Mouse (Mus musculus): Measurements from ENCODE around the gene Dnah2. TPM values are rescaled to one million over a fixed set of nuclear protein-coding genes. Genes with fewer than 3 reads are reported as not detected.

Gene Dnah2
- polyA plus RNA-seq, 1 experiment from 2014 or later: 1.3 TPM

DNA sequence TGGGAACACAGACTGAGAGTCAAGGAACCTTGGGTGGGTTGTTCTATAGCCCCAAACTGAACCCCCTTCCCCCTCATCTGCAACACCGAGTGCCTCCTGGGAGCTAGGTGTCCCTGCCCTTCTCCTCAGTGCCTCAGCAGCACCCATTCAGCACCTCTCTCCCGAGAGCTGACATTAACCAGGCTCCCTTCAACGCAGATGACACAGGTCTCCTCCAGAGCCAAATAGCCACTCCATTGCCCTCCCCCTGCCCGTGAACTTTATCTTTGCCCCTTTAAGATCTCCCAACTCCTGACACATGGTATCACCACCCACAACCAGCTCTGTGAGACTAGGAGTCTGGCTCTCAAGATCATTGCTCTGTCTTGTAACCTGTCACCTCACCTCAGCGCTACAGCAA, 10.3 kb upstream of the Dnah2 start:
- peak overlapping the region; percentile 91; the same call in 1 of the 2 replicates for H3K4me2 ChIP-seq (replicated peaks; ENCODE audit: low read depth, low read length)
- no peaks in the 10 kb centered on the region for H3K9me3 ChIP-seq (ENCODE audit: low read length)
- no peak for DNase-seq (ENCODE audit: low spot score)
- WGBS: 17% methylated on average over 5 of the region's 5 CpGs
- TF ChIP-seq CTCF (IDR thresholded peaks at IDR 0.05) (no peak), EP300 (IDR thresholded peaks at IDR 0.05) (no peak)
- no peak for ATAC-seq
- no peak overlapping the region for H3K9ac ChIP-seq (replicated peaks; ENCODE audit: low read depth)
- no peaks in the 10 kb centered on the region for H3K27me3 ChIP-seq (replicated peaks; ENCODE audit: insufficient read depth, low read length)
- H3K4me1 ChIP-seq (ENCODE audit: insufficient read depth, low read depth, low read length): no peaks in the 10 kb centered on the region
- no peaks in the 10 kb centered on the region for H3K36me3 ChIP-seq (ENCODE audit: insufficient read depth, low read length)
- H3K27ac ChIP-seq (ENCODE audit: low read length): no peak overlapping the region
- H3K4me3 ChIP-seq (ENCODE audit: low read depth, low read length): no peak overlapping the region

DNA sequence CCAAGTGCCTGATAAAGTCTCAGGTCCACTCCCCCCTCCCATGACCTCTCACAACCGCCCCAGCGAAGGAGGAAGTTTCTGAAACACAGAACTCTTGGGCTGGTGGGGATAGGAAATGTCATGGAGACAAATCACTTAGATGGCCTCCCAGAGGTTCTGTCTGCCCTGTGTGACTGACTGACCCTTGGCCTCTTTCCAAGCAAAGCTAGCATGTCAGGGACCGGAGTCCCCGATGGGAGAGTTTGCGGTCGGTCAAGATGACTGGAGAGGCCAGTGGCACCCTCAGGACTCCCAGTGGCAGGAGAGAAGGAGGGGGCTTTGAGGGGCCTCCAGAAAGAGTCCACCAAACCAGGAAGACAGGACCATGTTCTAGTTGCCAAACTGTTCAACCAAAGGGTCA, 9.8 kb upstream of the Dnah2 start:
- WGBS: 17% methylated on average over 6 of the region's 6 CpGs
- H3K36me3 ChIP-seq (ENCODE audit: insufficient read depth, low read length): no peaks in the 10 kb centered on the region
- no peaks in the 10 kb centered on the region for H3K27me3 ChIP-seq (replicated peaks; ENCODE audit: insufficient read depth, low read length)
- DNase-seq (ENCODE audit: low spot score): no peak
- H3K27ac ChIP-seq (ENCODE audit: low read length): no peak overlapping the region
- no peaks in the 10 kb centered on the region for H3K4me1 ChIP-seq (ENCODE audit: insufficient read depth, low read depth, low read length)
- H3K9me3 ChIP-seq (ENCODE audit: low read length): no peaks in the 10 kb centered on the region
- no peak overlapping the region for H3K9ac ChIP-seq (replicated peaks; ENCODE audit: low read depth)
- no peak overlapping the region for H3K4me3 ChIP-seq (ENCODE audit: low read depth, low read length)
- H3K4me2 ChIP-seq (replicated peaks; ENCODE audit: low read depth, low read length): no peak overlapping the region
- no peak for ATAC-seq
- TF ChIP-seq CTCF (IDR thresholded peaks at IDR 0.05) (no peak), EP300 (IDR thresholded peaks at IDR 0.05) (no peak)

DNA sequence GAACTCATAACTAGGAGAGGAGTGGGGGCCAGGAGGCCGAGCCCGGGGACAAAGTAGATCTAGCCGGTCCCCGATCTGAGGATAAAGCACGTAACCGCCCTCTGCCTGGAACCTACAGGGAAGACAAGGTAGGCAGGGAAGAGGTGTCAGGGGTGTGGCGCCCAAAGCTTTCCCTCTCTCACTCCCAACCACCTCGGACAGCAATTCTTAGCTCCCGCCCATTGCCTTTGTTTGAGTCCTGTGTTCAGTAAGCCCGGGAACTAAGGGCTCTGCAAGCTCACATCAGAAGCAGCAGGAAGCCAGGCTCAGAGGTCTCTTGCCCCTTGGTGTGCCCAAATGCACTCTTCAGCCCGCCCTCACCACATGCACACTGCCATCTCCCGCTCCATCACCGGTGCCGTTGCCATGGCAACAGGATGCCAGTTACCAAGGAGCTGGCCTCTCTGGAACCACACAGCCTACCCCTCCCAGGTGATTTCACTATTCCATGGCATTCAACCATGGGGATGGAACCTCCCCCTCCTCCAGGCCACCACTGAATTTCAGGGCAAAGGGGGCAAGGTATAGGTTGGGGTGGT, 8.6 kb upstream of the Dnah2 start:
- no peaks in the 10 kb centered on the region for H3K36me3 ChIP-seq (ENCODE audit: insufficient read depth, low read length)
- 49% methylated on average over 14 of the region's 14 CpGs for WGBS
- no peaks in the 10 kb centered on the region for H3K27me3 ChIP-seq (replicated peaks; ENCODE audit: insufficient read depth, low read length)
- TF ChIP-seq CTCF (IDR thresholded peaks at IDR 0.05): no peak
- no peak for TF ChIP-seq EP300 (IDR thresholded peaks at IDR 0.05)
- H3K9ac ChIP-seq (replicated peaks; ENCODE audit: low read depth): no peak overlapping the region
- H3K4me1 ChIP-seq (ENCODE audit: insufficient read depth, low read depth, low read length): no peaks in the 10 kb centered on the region
- no peak for ATAC-seq
- no peak overlapping the region for H3K4me3 ChIP-seq (ENCODE audit: low read depth, low read length)
- H3K4me2 ChIP-seq (replicated peaks; ENCODE audit: low read depth, low read length): no peak overlapping the region
- no peak overlapping the region for H3K27ac ChIP-seq (ENCODE audit: low read length)
- H3K9me3 ChIP-seq (ENCODE audit: low read length): no peaks in the 10 kb centered on the region
- DNase-seq (ENCODE audit: low spot score): no peak

DNA sequence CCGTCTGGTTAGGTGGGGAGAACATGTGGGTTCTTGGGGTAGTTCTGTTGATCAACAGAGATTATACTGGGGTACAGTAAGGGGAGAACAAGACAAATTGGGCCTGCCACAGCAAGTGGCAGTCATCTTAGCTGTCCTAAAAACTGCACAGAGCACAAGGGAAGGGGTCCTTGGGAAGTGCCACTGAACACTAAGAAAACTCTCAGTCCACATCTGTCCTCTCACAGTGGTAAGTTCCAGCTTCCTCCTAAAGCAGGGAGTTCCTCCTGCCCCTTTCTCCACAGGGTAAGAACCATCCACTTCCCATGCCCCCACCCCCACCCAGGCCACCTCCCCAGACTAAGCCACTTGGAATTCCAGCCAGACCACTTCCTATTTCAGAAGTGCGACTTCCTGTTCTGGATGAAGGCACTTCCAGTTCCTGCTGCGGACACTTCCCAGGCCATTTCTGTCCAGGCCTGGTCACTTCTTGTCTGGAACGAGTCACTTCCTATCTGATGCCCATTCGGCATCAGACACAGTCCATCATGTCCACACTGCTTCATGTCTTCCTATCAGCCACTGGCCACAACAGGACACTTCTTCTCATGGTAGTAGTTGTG, 5.7 kb upstream of the Dnah2 start:
- no peaks in the 10 kb centered on the region for H3K36me3 ChIP-seq (ENCODE audit: insufficient read depth, low read length)
- H3K4me1 ChIP-seq (ENCODE audit: insufficient read depth, low read depth, low read length): no peaks in the 10 kb centered on the region
- H3K4me2 ChIP-seq (replicated peaks; ENCODE audit: low read depth, low read length): no peak overlapping the region
- ATAC-seq (peak; percentile 40), DNase-seq (ENCODE audit: low spot score) (peak; percentile 24)
- TF ChIP-seq EP300 (IDR thresholded peaks at IDR 0.05) (no peak), CTCF (IDR thresholded peaks at IDR 0.05) (no peak)
- no peaks in the 10 kb centered on the region for H3K9me3 ChIP-seq (ENCODE audit: low read length)
- H3K27me3 ChIP-seq (replicated peaks; ENCODE audit: insufficient read depth, low read length): no peaks in the 10 kb centered on the region
- H3K4me3 ChIP-seq (ENCODE audit: low read depth, low read length): no peak overlapping the region
- WGBS: 43% methylated on average over 5 of the region's 5 CpGs
- no peak overlapping the region for H3K9ac ChIP-seq (replicated peaks; ENCODE audit: low read depth)
- H3K27ac ChIP-seq (ENCODE audit: low read length): no peak overlapping the region

DNA sequence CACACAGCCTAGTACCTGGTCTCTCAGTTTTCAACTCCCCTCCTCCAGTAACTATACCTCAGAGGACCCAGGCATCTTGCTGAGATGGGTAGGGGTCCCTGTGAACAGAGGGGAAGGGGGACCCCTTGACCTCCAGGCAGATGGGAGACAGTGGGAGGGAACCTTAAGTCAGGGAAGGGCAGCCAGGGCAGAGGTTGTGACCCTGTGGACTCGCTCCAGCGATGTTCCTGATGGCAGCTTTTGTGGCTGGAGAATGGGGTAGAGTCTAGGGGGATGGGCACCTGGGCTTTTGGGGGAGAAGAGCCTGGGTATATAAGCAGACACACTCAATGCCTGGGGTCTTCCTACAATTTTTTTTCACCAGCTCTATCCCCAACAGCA, 4.4 kb upstream of the Dnah2 start:
- Histone ChIP-seq H3K9ac (replicated peaks; ENCODE audit: low read depth) (no peak overlapping the region), H3K27me3 (replicated peaks; ENCODE audit: insufficient read depth, low read length) (no peaks in the 10 kb centered on the region), H3K4me2 (replicated peaks; ENCODE audit: low read depth, low read length) (no peak overlapping the region), H3K27ac (ENCODE audit: low read length) (no peak overlapping the region), H3K9me3 (ENCODE audit: low read length) (no peaks in the 10 kb centered on the region), H3K4me1 (ENCODE audit: insufficient read depth, low read depth, low read length) (no peaks in the 10 kb centered on the region), H3K36me3 (ENCODE audit: insufficient read depth, low read length) (no peaks in the 10 kb centered on the region), H3K4me3 (ENCODE audit: low read depth, low read length) (no peak overlapping the region)
- DNase-seq (ENCODE audit: low spot score): no peak
- TF ChIP-seq CTCF (IDR thresholded peaks at IDR 0.05): no peak
- TF ChIP-seq EP300 (IDR thresholded peaks at IDR 0.05): no peak
- WGBS: 25% methylated on average over 2 of the region's 2 CpGs
- no peak for ATAC-seq

DNA sequence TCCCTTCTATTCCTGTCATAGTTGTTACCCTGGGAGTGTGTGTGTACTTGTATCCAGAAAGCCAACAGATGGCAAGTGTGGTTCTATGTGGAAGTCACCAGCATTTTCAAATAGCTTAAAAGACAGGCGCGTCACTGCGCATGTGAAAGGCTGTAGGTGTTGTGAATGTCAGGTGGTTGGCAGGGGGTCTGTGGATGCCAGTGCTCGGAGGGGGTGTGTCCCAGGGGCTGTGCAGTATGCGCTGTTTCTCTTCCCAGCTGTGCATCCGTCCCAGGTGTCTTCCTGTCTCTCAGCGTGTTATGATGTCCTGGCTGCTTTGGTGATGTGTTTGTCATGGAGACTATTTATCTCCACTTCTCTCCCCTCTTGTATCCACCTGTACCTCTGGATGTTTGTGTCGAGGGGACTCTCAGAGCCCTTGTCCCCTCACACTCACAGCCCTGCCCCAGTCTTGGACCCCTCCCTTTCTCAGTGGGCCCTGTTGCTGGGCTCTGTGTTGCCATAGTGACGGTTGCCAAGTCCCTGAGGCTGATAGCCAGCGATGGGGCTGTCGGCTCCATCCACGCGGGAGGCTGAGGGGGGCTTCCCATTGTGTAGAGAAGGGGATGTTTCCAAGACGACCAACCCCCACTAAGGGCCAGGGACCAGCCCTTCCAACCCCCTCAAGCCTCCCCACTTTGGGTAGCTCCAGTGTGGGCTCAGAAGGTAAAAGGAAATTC, 3.9 kb upstream of the Dnah2 start:
- Histone ChIP-seq H3K4me1 (ENCODE audit: insufficient read depth, low read depth, low read length) (no peaks in the 10 kb centered on the region), H3K27me3 (replicated peaks; ENCODE audit: insufficient read depth, low read length) (no peaks in the 10 kb centered on the region), H3K9ac (replicated peaks; ENCODE audit: low read depth) (no peak overlapping the region), H3K9me3 (ENCODE audit: low read length) (no peaks in the 10 kb centered on the region), H3K27ac (ENCODE audit: low read length) (no peak overlapping the region), H3K4me3 (ENCODE audit: low read depth, low read length) (no peak overlapping the region), H3K36me3 (ENCODE audit: insufficient read depth, low read length) (no peaks in the 10 kb centered on the region), H3K4me2 (replicated peaks; ENCODE audit: low read depth, low read length) (no peak overlapping the region)
- TF ChIP-seq CTCF (IDR thresholded peaks at IDR 0.05) (no peak), EP300 (IDR thresholded peaks at IDR 0.05) (no peak)
- ATAC-seq: no peak
- 24% methylated on average over 14 of the region's 14 CpGs for WGBS
- DNase-seq (ENCODE audit: low spot score): no peak

Data from lung, postnatal 0 days (tissue).